Mouse (Mus musculus): ENCODE results near the gene Atp2b4.

DNA sequence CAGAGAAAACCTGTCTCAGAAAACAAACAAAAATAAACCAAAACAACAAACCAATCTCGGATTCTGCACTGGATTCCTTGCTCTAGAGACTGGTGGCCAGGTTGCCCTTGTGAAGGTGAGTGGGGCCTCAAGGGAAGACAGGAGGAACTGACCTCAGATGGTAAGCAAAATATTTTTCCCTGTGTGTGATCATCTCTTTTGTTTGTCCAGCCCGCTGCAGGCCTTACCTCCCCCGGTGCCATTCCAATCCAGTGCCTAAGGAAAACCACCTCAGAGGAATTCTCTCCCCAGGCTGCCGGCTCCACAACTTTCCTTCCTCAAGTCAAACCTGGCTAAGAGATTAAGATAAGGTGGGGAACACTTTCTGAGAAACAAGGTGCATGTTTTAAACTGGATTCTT is 108.6 kb downstream of the Atp2b4 start:
- no peak for TF ChIP-seq ZKSCAN1 (IDR thresholded peaks at IDR 0.05; ENCODE audit: low read depth, low read length)
- TF ChIP-seq POLR2A (IDR thresholded peaks at IDR 0.05; ENCODE audit: control insufficient read depth in 1 of 2, insufficient read depth in 1 of 2, low read depth in 1 of 2, low read length in 2 of 2, poor library complexity in 1 of 2), result no peak
- TF ChIP-seq NRF1 (IDR thresholded peaks at IDR 0.05; ENCODE audit: insufficient read depth, low read depth, low read length, poor library complexity, severe bottlenecking), result no peak
- TF ChIP-seq CTCF (IDR thresholded peaks at IDR 0.05 in 2 of 3, conservative IDR thresholded peaks at IDR 0.05 in 1 of 3; ENCODE audit: control insufficient read depth in 1 of 3, insufficient read depth in 1 of 3, low read depth in 2 of 3, low read length in 3 of 3, poor library complexity in 1 of 3, severe bottlenecking in 1 of 3), result no peak
- no peak for TF ChIP-seq MAFK (IDR thresholded peaks at IDR 0.05; ENCODE audit: borderline replicate concordance, low read depth, low read length)
- no peak for TF ChIP-seq E2F4 (IDR thresholded peaks at IDR 0.05; ENCODE audit: borderline replicate concordance, low read depth, low read length)
- TF ChIP-seq GATA1 (IDR thresholded peaks at IDR 0.05; ENCODE audit: low read depth, low read length), result no peak

Data from MEL (cell line).